Mouse (Mus musculus) gastrocnemius, postnatal 10 days (tissue): ENCODE data around the gene Aldh18a1. TPM values are rescaled to one million over a fixed set of nuclear protein-coding genes. Genes with fewer than 3 reads are reported as not detected.
"Not testable (repeated sequence)": the region's sequence is repeated elsewhere in the genome, so short reads cannot be mapped to it uniquely, and the experiment has no call there.

Experiments
- DNase-seq: peaks from one replicate; pipeline ENCODE4 v3.0.0; 2021; ENCODE audit warnings: mixed read lengths
- long read RNA-seq, 2 experiments: library from polyadenylated mRNA; stranded (forward); transcript quantifications; one replicate each; pipeline ENCODE4 v2.0.0; 2021
- total RNA-seq, 2 experiments: library from RNA; stranded (reverse); gene quantifications; 2 replicates each; pipeline ENCODE4 v1.2.3; 2021

Aldh18a1 gene
- total RNA-seq, result 10 to 100 TPM; 12.7 to 15.8 TPM
- long read RNA-seq, experiment 1, transcript Aldh18a1-201 (19 exons, 3,527 nt), result major isoform, 25 of 34 reads
- long read RNA-seq, experiment 1, partial matches to known transcripts, result 4 of 34 reads
- long read RNA-seq, experiment 1, other reads (novel, unspliced or antisense), result 3 of 34 reads
- long read RNA-seq, experiment 2, transcript Aldh18a1-201 (19 exons, 3,527 nt), result major isoform, 13 of 21 reads
- long read RNA-seq, experiment 2, partial matches to known transcripts, result 2 of 21 reads
- long read RNA-seq, experiment 2, other reads (novel, unspliced or antisense), result 4 of 21 reads

- DNase-seq, result peak; percentile 93
These were observed at the start of gene Aldh18a1 for GRCm38 (mm10) chr19:40588293-40588654. Gene Aldh18a1, minus strand, starts transcription at chr19:40588463.

GRCm38 (mm10) chr19:40637601-40638000 lies 49.3 kb upstream of the Aldh18a1 start:
- DNase-seq, result no peak

DNA sequence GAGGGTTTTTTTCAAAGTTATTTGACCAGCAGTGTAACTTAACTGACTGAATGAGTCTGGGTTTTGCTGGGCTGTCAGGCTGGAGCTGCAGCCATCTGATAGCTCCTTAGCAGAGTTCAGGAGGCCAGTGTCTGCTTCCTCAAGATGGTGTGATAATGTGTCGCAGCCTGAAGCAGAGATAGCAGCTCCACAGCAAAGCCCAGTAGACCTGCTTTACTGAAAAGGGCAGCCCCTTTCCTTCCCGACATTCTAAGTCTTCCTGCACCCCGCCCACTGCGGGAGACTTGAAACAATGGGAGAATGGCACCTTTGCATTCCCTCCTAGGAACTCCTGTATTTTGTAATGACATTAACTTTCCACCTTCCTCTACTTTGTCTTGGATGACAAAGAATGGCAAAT lies 48.8 kb upstream of the Aldh18a1 start:
- no peak for DNase-seq

GRCm38 (mm10) chr19:40633144-40633543 lies 44.9 kb upstream of the Aldh18a1 start:
- DNase-seq, result no peak

- DNase-seq, result no peak
These were observed 44.4 kb upstream of the Aldh18a1 start for GRCm38 (mm10) chr19:40632668-40633067.

DNA sequence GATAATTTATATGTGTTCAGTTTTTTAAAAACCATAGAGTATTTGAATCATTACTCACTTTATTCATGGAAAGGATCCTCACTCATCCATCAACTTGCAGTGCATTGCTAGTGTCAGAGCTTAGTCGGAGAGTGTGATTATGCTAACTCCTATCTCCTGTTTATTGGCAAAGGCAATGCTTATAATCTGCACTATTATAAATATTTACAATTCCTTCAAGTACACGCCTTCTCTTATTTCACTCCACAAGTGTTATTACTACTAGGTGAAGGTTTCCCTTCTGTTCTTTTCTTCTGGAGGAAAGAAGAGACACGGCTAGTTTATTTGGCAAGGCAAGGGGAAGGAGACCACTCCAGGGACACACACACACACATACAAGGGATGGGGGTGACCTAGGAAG lies 43.9 kb upstream of the Aldh18a1 start:
- no peak for DNase-seq

- DNase-seq, result no peak
These were observed 42.3 kb upstream of the Aldh18a1 start for GRCm38 (mm10) chr19:40630606-40631005.

DNA sequence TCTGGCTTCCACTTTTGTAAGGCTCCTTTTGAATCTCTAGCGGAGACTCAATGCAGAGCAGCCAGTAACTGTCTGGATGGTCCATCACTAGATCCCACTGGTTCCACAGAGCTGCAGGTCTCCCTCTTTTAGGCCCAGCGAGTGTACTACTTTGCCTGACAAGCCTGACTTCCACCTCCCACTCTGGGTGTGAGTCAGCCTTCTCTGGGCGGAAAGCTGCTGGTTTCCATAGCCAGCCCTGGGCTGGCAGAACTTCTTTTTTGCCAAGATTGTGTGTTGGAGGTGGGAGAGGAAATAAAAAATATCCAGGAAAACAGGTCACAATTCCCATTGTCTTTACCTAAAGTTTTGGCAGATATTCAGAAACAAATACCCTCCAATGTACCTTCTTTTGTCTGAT lies 41.8 kb upstream of the Aldh18a1 start:
- no peak for DNase-seq

- no peak for DNase-seq
These were observed 40.7 kb upstream of the Aldh18a1 start for GRCm38 (mm10) chr19:40628950-40629349.

DNA sequence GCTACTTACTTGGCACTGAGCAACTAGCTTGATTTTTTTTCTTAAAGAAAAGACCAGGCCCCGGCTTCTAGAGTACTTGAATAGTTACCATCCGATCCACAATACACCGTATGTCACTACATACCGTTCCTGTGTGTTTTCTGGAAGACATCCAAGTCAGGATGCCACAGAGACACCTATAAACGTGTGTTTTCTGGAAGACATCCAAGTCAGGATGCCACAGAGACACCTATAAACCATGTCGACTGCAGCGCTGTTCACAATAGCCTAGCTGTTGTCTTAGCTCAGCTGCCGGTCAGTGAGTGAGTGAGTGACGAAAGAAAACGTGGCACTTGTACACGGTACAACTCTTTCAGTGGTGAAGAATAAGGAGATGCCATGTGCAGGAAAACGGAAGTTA lies 37.7 kb upstream of the Aldh18a1 start:
- DNase-seq, result no peak

GRCm38 (mm10) chr19:40621616-40622015 lies 33.4 kb upstream of the Aldh18a1 start:
- DNase-seq, result not testable (repeated sequence)

DNA sequence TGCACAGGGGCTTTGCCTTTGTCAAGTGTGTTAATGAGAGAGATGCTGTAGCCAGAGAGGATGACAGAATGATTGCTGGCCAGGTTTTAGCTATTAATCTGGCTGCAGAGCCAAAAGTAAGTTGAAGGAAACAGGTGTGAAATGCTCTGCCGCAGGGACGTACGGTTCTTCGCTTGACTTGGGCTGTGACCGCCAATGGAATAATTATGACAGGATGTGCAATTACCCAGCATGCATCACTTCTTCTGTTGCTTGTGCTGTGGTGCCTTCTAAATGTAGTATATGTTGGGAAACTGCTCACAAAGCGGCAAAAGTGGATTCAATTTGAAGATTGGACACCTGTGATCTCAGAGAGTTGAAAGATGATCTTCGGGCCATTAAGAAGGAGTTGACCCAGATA lies 27.8 kb upstream of the Aldh18a1 start:
- DNase-seq, result no peak

DNA sequence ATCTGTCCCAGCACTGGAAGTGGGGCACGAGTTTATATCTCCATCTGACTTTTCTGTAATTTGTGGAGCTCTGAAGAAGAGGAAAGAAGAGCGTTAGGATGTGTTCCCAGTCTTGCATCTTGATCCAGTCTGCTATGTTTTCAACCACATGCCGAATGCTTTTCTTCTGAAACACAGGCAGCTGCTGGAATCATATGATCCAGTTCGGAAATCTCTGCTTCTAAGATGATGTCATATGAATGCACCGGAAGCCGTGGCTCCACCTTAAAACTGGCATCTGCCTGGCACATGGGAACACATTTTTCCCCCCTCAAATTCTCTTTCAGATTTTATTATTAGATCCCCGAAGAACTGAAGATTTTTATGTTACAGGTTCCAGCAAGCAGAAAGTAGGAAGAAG lies 26.5 kb upstream of the Aldh18a1 start:
- DNase-seq, result no peak

DNA sequence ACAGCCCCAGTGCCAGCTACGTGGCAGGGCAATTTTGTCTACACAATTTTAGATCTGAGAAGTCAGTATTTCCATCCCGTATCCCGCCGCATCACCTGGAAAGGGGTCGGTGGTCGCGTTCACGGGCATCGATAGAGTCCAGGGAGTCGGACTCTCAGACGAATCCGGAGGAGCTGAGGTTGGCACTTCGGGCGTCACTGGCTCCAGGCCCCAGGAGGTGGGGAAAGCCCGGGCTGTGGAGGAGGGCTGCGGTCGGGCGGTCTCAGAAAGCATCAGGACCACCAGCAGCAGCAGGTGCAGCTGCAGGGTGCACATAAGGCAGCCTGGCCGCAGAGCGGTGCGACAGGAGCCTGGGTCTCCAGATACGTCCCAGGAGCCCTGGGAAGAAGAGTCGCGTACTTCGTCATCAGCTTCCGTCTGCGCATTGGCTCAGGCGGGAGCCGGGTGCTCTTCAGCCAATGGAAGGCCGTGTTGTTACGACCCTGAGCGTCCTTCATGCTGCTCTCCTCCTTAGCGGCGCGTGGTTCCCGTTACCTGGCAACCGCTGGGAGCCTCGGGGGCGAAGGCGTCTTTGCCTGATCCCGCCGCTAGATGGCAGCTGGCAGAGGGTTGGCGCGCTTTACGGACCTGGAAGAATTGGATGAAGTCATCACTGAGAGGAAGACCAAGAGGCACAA lies 23.7 kb upstream of the Aldh18a1 start, which contains the start of the genes Tctn3 and Entpd1:
TSS of gene Tctn3 (minus strand) at position 404 of the 677 bp plus-strand sequence.
TSS of gene Entpd1 (plus strand) at position 537 of the 677 bp plus-strand sequence.
- DNase-seq, result peak; percentile 97

- no peak for DNase-seq
These were observed 19.4 kb upstream of the Aldh18a1 start for GRCm38 (mm10) chr19:40607676-40608075.

GRCm38 (mm10) chr19:40605189-40605588 lies 16.9 kb upstream of the Aldh18a1 start:
- DNase-seq, result no peak

- no peak for DNase-seq
These were observed 13.6 kb upstream of the Aldh18a1 start for GRCm38 (mm10) chr19:40601870-40602269.

DNA sequence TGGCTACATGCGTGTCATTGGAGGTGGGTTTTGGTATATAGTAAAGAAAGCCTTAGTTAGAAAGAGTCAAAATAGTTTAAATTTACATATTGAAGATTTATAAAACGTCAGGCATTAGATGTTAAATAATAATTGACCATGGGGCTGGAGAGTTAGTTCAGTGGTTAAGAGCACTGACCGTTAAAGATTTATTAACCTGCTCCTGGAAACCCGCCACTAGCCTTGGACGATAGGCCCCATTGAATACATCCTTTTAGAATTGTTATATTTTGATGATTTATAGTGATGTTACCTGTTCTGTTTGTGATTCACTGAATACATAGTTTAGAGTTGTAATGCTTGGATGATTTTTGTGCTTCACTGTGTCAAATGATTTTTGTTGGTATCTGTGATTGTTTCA lies 12.6 kb upstream of the Aldh18a1 start:
- DNase-seq, result not testable (repeated sequence)

- DNase-seq, result no peak
These were observed 7.6 kb upstream of the Aldh18a1 start for GRCm38 (mm10) chr19:40595831-40596230.

DNA sequence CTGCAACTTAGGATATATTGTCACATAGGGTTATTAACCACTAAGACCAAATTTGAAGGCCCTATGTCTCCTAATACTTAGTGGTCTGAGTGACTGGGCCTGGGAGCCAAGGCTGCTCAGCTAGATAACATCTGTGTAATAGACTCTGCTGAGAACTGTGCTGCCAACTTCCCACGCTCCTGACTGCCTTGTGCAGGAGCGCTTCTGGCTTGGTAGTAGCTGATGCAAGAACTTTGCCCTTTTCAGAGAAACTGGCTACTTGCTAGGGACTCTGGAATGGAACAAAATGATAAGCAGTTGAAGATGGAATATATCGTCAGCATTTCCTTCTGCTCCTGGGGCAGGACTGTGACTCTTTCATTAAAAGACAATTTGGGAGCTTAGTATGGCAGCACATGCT lies 7.0 kb upstream of the Aldh18a1 start:
- DNase-seq, result no peak

- DNase-seq, result no peak
These were observed 1.2 kb upstream of the Aldh18a1 start for GRCm38 (mm10) chr19:40589530-40589880.

- peak; percentile 86 for DNase-seq
These were observed 725 bp upstream of the Aldh18a1 start for GRCm38 (mm10) chr19:40588847-40589529.
